Mouse (Mus musculus): ENCODE data around the gene Asap2. TPM values are rescaled to one million over a fixed set of nuclear protein-coding genes. Genes with fewer than 3 reads are reported as not detected.
A peak's percentile ranks its signal among the peaks of the same experiment; 100 is the strongest.

Asap2 gene
- total RNA-seq, 2 experiments from 2014 or later = 14.8 TPM

- intact Hi-C loops (cut with DNase I) = no loop called here
- DNase-seq = no peak
Measured at GRCm38 (mm10) chr12:21200613-21201012, 210.4 kb downstream of the Asap2 start.

GRCm38 (mm10) chr12:21201485-21202269 is 211.4 kb downstream of the Asap2 start:
- intact Hi-C loops (cut with DNase I) = no loop called here
- no peak for DNase-seq

GRCm38 (mm10) chr12:21204701-21205312 is 214.5 kb downstream of the Asap2 start:
- intact Hi-C loops (cut with DNase I) = loop anchor here (5.0 kb wide), 1 partner anchor 48 kb away; no protein-coding TSS in a partner anchor
- peak; percentile 60 to 75 for DNase-seq

- intact Hi-C loops (cut with DNase I) = loop anchor here (5.0 kb wide), 1 partner anchor 48 kb away; no protein-coding TSS in a partner anchor
- DNase-seq = no peak
Measured at GRCm38 (mm10) chr12:21205799-21206198, 215.5 kb downstream of the Asap2 start.

GRCm38 (mm10) chr12:21207422-21207821 is 217.2 kb downstream of the Asap2 start:
- intact Hi-C loops (cut with DNase I) = loop anchor here (5.0 kb wide), 1 partner anchor 50 kb away; no protein-coding TSS in a partner anchor
- DNase-seq = no peak

- DNase-seq = no peak
- intact Hi-C loops (cut with DNase I) = loop anchor here (5.0 kb wide), 1 partner anchor 51 kb away; no protein-coding TSS in a partner anchor
Measured at GRCm38 (mm10) chr12:21208172-21208795, 218.0 kb downstream of the Asap2 start.

- DNase-seq = no peak
- intact Hi-C loops (cut with DNase I) = loop anchor here (5.0 kb wide), 1 partner anchor 52 kb away; no protein-coding TSS in a partner anchor
Measured at GRCm38 (mm10) chr12:21209273-21209672, 219.0 kb downstream of the Asap2 start.

- intact Hi-C loops (cut with DNase I) = no loop called here
Measured at GRCm38 (mm10) chr12:21212876-21213275, 222.6 kb downstream of the Asap2 start.

GRCm38 (mm10) chr12:21214551-21215165 is 224.4 kb downstream of the Asap2 start:
- intact Hi-C loops (cut with DNase I) = no loop called here
- DNase-seq = no peak

More at GRCm38 (mm10) chr12:21212876-21213275, 222.6 kb downstream of the Asap2 start:
- no peak for DNase-seq

GRCm38 (mm10) chr12:21217776-21218444 is 227.7 kb downstream of the Asap2 start:
- DNase-seq = no peak
- intact Hi-C loops (cut with DNase I) = no loop called here

GRCm38 (mm10) chr12:21220596-21220995 is 230.3 kb downstream of the Asap2 start:
- intact Hi-C loops (cut with DNase I) = no loop called here
- no peak for DNase-seq

GRCm38 (mm10) chr12:21223923-21224322 is 233.7 kb downstream of the Asap2 start:
- intact Hi-C loops (cut with DNase I) = no loop called here
- DNase-seq = no peak

- intact Hi-C loops (cut with DNase I) = no loop called here
- no peak for DNase-seq
Measured at GRCm38 (mm10) chr12:21225358-21225757, 235.1 kb downstream of the Asap2 start.

- no peak for DNase-seq
- intact Hi-C loops (cut with DNase I) = loop anchor here (2.0 kb wide), 1 partner anchor 36 kb away; no protein-coding TSS in a partner anchor
Measured at GRCm38 (mm10) chr12:21226316-21226715, 236.1 kb downstream of the Asap2 start.

- DNase-seq = peak; percentile 74 to 79
- intact Hi-C loops (cut with DNase I) = loop anchor here (2.0 kb wide), 1 partner anchor 35 kb away; no protein-coding TSS in a partner anchor
Measured at GRCm38 (mm10) chr12:21227076-21227980, 237.1 kb downstream of the Asap2 start.

- intact Hi-C loops (cut with DNase I) = loop anchor here (1.0 kb wide), 1 partner anchor 117 kb away; no protein-coding TSS in a partner anchor
- DNase-seq = no peak
Measured at GRCm38 (mm10) chr12:21228650-21229049, 238.4 kb downstream of the Asap2 start.

GRCm38 (mm10) chr12:21229076-21229918 is 239.0 kb downstream of the Asap2 start:
- intact Hi-C loops (cut with DNase I) = no loop called here

GRCm38 (mm10) chr12:21233727-21234126 is 243.5 kb downstream of the Asap2 start:
- no peak for DNase-seq
- intact Hi-C loops (cut with DNase I) = no loop called here

More at GRCm38 (mm10) chr12:21229076-21229918, 239.0 kb downstream of the Asap2 start:
- no peak for DNase-seq
